Mouse (Mus musculus) frontal cortex, postnatal 14 days (tissue): ENCODE measurements at regions not wholly inside any gene's neighbourhood (a gene's known extent, or its start where the extent isn't known, plus 50 kb on each side); places are given as distances from the start of the nearest gene placed in this dataset.
"Not testable (repeated sequence)": the region's sequence is repeated elsewhere in the genome, so short reads cannot be mapped to it uniquely, and the experiment has no call there.

ENCODE experiments used
- DNase-seq, 2 experiments: peaks; one replicate each; pipeline ENCODE4 v3.0.0; 2022; ENCODE audit warnings: low spot score in 2 of 2

GRCm38 (mm10) chr3:5806947-5807575 lies 56.5 kb downstream of the Gm8797 start:
- no peak for DNase-seq

- no peak for DNase-seq
Observed at GRCm38 (mm10) chr3:5811071-5811590, 60.5 kb downstream of the Gm8797 start.

DNA sequence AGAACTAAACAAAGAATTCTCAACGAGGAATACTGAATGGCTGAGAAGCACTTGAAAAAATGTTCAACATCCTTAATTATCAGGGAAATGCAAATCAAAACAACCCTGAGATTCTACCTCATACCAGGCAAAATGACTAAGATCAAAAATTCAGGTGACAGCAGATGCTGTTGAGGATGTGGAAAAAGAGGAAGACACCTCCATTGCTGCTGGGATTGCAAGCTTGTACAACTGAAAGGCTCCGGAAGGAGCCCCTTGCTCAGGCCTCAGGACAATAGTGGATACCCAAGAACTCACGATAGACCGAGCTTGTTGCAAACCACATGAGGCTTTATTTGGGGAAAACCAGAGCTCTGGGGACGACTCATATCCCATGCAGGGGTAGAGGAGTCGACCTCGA lies 69.6 kb downstream of the Gm8797 start:
- not testable (repeated sequence) for DNase-seq

- DNase-seq, result peak; percentile 100
Observed at GRCm38 (mm10) chr3:5860237-5860636, 109.6 kb downstream of the Gm8797 start.

DNA sequence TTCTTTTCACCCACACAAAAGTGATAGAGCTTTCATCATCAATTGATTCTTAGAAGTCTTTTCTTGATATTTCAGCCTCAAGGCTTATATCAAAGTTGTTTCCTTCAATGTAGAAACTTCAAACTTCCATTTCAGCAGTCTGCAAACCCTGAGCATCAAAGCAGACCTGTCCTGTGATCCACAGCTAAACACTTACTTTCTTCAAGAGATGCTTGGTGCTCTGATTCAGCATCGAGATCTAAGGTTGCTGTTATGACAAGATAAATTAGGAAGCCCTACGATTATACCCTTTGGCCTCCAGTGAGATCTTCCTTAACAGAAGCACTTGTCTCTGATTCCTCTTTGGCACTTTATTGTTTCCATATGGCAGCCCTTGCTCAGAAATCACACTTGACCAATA lies 119.8 kb downstream of the Gm8797 start:
- no peak for DNase-seq

- DNase-seq, result no peak
Observed at GRCm38 (mm10) chr3:5879113-5879512, 128.5 kb downstream of the Gm8797 start.

DNA sequence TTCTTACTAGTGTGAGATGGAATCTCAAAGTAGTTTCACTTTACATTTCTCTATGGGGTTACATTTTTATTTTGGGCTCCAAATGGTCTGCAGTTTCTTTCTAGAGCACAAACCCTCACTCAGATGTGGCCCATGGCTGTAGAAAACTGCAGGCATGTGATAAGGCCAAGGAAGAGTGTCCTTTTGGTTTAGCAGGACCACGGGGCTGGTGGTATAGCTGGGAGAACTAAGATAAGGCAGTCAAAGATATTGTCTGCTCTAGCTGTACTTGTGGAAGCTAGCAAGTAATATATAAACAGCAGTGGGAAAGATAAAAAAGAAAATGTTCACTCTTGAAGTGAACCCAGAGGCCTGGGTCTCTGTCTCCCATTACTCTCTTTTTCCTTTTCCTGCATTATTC lies 166.9 kb downstream of the Gm8797 start:
- DNase-seq, result no peak

DNA sequence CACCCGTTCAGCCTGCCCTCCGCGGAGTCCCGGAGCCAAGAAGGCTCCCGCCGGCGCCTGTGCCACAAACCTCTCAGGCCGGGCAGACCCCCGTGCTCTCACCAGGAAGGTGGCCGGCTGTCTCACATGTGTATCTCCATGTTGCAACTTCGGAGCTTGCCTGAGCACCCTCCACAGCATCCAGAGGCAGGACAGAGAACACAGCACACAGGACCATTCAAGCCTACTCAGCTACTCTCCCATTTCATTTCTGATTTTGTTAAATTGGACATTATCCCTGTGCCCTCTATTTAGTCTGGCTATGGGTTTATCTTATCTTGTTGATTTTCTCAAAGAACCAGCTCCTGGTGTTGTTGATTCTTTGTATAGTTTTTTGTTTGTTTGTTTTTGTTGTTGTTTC lies 199.6 kb downstream of the Gm8797 start:
- not testable (repeated sequence) for DNase-seq

- not testable (repeated sequence) for DNase-seq
Observed at GRCm38 (mm10) chr3:5989011-5989645, 238.5 kb downstream of the Gm8797 start.

DNA sequence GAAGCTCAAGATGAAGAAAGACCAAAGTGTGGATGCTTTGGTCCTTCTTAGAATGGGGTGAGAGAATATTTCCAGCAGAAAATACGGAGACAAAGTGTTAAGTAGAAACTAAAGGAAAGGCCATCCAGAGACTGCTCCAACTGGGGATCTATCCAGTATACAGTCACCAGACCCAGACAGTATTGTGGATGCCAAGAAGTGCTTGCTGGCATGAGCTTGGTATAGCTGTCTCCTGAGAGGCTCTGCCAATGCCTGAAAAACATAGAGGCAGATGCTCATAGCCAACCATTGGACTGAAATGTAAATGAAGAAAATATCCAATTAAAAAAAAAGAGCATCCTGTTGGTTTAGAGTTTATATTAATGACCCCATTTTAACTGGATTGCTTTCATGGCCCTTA lies 253.8 kb downstream of the Gm8797 start:
- DNase-seq, result no peak

DNA sequence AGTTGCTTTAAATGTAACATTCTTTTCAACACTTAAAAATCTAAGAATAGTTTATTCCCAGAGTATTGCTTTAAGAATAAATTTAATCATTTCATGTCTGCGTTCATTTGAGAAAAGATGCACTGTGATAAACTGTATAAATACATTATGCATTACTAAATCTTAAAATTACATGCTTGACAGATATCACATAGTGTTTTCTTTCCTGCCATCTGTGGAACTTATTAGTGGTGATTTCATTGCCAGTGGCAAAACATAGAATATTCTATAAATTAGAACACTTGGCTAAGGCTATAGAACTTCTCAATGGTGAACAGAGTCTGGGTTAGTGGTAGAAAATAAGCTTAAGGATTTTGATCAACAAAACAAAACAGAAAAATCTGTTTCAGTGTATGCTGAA lies 268.1 kb downstream of the Gm8797 start:
- DNase-seq, result no peak

GRCm38 (mm10) chr3:6041325-6041724 lies 290.7 kb downstream of the Gm8797 start:
- DNase-seq, result not testable (repeated sequence)

DNA sequence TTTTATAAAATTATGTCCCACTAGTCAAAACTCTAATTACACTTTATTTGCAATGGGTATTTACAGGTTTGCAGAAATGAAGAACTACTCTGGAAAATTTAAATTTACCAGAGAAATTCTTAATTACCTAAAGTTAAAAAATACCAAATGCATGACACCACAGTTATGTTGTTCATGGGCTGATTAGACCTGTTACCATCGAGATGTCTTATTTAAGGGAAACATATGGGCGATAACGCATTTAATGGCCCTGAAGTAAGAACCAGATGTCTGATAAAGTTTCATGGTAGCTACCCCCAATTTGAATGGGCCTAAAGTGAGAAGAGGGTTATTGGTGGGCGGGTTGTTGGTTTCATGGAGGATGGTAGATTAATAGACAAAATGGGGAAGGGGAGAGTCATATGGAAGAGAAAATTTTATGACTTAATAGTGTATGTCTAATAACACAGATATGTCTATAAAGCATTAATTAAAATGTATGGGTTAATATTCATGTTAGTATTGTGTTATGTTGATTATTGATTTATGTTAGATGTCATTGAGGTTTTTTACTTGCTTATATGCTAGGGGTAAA lies 299.0 kb downstream of the Gm8797 start:
- DNase-seq, result no peak

- DNase-seq, result no peak
Observed at GRCm38 (mm10) chr3:6051901-6052300, 301.3 kb downstream of the Gm8797 start.

DNA sequence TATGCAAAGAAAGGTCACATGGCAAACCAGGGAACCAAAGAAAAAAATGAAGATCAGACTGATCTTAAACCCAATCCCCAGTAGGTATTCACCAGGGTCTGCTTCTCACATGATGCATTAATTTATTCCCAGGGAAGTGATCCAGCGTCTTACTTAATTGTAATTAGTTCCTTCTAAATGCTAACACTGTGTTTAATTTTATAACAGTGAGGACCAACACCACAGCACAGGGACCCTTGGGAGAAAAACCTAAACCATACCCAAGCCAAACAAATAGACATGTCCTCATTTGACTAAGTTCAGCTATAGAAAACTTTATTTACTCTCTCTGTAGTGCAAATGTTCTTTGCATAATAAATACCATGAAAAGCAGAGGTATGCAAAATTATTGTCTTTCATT lies 333.2 kb downstream of the Gm8797 start:
- no peak for DNase-seq

GRCm38 (mm10) chr3:6087267-6087666 lies 336.7 kb downstream of the Gm8797 start:
- DNase-seq, result no peak

GRCm38 (mm10) chr3:6093931-6094330 lies 343.3 kb downstream of the Gm8797 start:
- DNase-seq, result no peak

DNA sequence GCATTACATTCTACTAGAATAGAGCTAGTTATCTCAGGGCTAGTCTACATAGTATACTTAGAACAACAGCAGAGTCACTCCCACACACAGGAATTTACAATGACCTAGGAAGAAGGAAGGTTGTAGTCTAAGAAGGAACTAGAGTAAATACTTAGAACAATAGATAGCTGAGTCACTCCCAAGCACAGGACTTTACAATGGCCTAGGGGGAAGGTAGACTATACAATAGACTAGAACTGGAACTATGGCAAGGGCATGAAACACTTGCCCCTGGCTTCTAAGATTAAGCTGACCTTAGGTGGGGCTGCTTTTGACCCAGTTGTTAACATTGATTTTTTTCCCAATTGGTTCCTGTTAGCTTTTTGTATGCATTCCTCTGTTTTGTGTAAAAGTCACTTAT lies 343.8 kb downstream of the Gm8797 start:
- DNase-seq, result not testable (repeated sequence)

DNA sequence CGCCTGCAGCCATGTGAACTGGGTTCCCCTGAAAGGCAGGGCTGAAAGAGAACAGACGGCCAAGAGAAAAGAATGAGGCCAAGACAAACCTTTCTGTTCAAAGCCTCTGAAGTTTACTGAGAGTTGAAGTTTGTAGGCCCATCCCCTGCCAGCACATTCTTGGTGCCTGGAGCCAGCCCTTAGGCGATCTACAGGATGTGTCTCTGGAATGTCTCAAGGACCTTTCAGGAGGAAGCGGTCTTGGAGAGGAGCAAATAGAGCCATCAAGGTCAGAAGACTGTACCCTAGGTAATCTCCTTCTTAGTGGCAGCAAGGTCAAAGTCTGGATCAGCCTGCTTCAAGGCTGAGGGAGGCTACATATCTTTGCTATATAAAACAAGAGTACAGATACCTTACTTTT lies 350.3 kb downstream of the Gm8797 start:
- DNase-seq, result no peak

GRCm38 (mm10) chr3:6102866-6103265 lies 352.3 kb downstream of the Gm8797 start:
- no peak for DNase-seq

DNA sequence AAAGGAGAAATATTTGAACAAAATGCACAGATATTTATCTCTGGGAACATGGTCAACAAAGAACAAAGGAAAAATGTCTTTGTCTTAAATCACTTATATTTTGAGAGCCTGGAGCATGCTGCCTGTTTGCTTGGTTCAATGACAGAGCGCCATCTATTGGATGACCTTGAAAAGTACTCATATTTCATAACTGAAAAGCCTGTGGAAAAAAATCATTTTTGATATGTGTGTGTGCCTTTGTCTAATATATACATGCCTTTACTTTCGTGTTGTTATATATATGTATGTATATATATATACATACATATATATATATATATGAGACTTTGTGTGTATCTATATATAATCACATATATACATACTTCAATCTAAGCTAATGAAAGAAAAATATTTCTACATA lies 356.1 kb downstream of the Gm8797 start:
- DNase-seq, result no peak

GRCm38 (mm10) chr3:6107377-6108155 lies 357.0 kb downstream of the Gm8797 start:
- DNase-seq, result no peak
